ENCODE assay signal across 8 mouse cellular contexts in genomic region chr11:96311520-96312417, GRCm38 (mm10). TPM values are rescaled to one million over a fixed set of nuclear protein-coding genes. Genes with fewer than 3 reads are reported as not detected.
DNase-seq lines count a peak whose midpoint lies in the region; TF ChIP-seq lines count a peak whose summit lies in the region.

No protein-coding gene starts in this region.

- WGBS in heart, embryonic 10.5 days, result 2% methylated on average over 31 of the region's 31 CpGs

- peaks cover 28% of the 10 kb centered on the region for H3K4me1 ChIP-seq in heart, embryonic 10.5 days

- peak overlapping the region; percentile 56; the same call in 1 of the 2 replicates for H3K27ac ChIP-seq in heart, embryonic 10.5 days

- peak overlapping the region; percentile 47 for H3K4me3 ChIP-seq in heart, embryonic 10.5 days

- peaks cover 100% of the 10 kb centered on the region for H3K27me3 ChIP-seq in heart, embryonic 10.5 days (ENCODE audit: insufficient read depth, poor library complexity, severe bottlenecking)

- DNase-seq in heart, adult 11 months, result peak; percentile 95
- DNase-seq in heart, postnatal 25 days (ENCODE audit: low spot score), result no peak
- peak; percentile 82 for DNase-seq in brain, embryonic 14.5 days (ENCODE audit: low read depth)
- DNase-seq in heart, embryonic 10.5 days (ENCODE audit: low spot score), result peak; percentile 85
- peak; percentile 90 for DNase-seq in kidney, adult 9 months
- DNase-seq in lung, postnatal 10 days, result peak; percentile 90
- DNase-seq in retina, postnatal 7 days (ENCODE audit: low read depth, low spot score), result peak; percentile 36
- no peak for DNase-seq in frontal cortex, adult 2 months (ENCODE audit: extremely low spot score in 1 of 2, low spot score in 1 of 2)

- no peak for TF ChIP-seq POLR2A in brain, embryonic 14.5 days (IDR thresholded peaks at IDR 0.05; ENCODE audit: borderline replicate concordance, extremely low read depth, insufficient read depth, insufficient read length, poor library complexity, severe bottlenecking)

- intact Hi-C loops in heart, postnatal 25 days (cut with DNase I), result no loop called here

- no peaks in the 10 kb centered on the region for H3K9me3 ChIP-seq in heart, embryonic 10.5 days

- no peaks in the 10 kb centered on the region for H3K36me3 ChIP-seq in heart, embryonic 10.5 days

- TF ChIP-seq CTCF in brain, embryonic 14.5 days (IDR thresholded peaks at IDR 0.05; ENCODE audit: borderline replicate concordance, extremely low read depth, insufficient read depth, insufficient read length), result peak; percentile 85

RNA-seq across cellular contexts. Expression of gene Hoxb4, which starts 6.3 kb away (rescaled TPM):
- under 1 TPM; 0.57 to 0.59 TPM for total RNA-seq in heart, postnatal 25 days (2021)
- 0.72 and 6.6 TPM in 2 replicates for polyA plus RNA-seq in brain, embryonic 14.5 days (2012; rRNA removed)
- polyA plus RNA-seq in heart, embryonic 10.5 days (2016; fragmentation: Nextera tagmentation; extraction: Ambion mirVana), result 0.31 and 2.0 TPM in 2 replicates
- polyA plus RNA-seq in frontal cortex, adult 2 months (2012; rRNA removed), result 0.04 TPM in 1 of 2 replicates, not detected in the other

RNA-seq across cellular contexts. Expression of gene Hoxb5, which starts 8.6 kb away (rescaled TPM):
- under 1 TPM; 0.10 to 0.14 TPM for total RNA-seq in heart, postnatal 25 days (2021)
- 3.3 and 43.9 TPM in 2 replicates for polyA plus RNA-seq in brain, embryonic 14.5 days (2012; rRNA removed)
- polyA plus RNA-seq in heart, embryonic 10.5 days (2016; fragmentation: Nextera tagmentation; extraction: Ambion mirVana), result 1.0 and 5.2 TPM in 2 replicates
- 0.11 TPM in 1 of 2 replicates, not detected in the other for polyA plus RNA-seq in frontal cortex, adult 2 months (2012; rRNA removed)

RNA-seq across cellular contexts. Expression of gene Hoxb3, which starts 11.4 kb away (rescaled TPM):
- under 1 TPM; 0.36 to 0.45 TPM for total RNA-seq in heart, postnatal 25 days (2021)
- polyA plus RNA-seq in brain, embryonic 14.5 days (2012; rRNA removed), result 4.6 and 41.7 TPM in 2 replicates
- polyA plus RNA-seq in heart, embryonic 10.5 days (2016; fragmentation: Nextera tagmentation; extraction: Ambion mirVana), result 0.42 and 1.8 TPM in 2 replicates
- not detected in 2 replicates for polyA plus RNA-seq in frontal cortex, adult 2 months (2012; rRNA removed)

RNA-seq across cellular contexts. Expression of gene Hoxb6, which starts 19.5 kb away (rescaled TPM):
- not detected for total RNA-seq in heart, postnatal 25 days (2021)
- polyA plus RNA-seq in brain, embryonic 14.5 days (2012; rRNA removed), result 0.68 and 14.3 TPM in 2 replicates
- polyA plus RNA-seq in heart, embryonic 10.5 days (2016; fragmentation: Nextera tagmentation; extraction: Ambion mirVana), result 0.42 and 2.2 TPM in 2 replicates
- polyA plus RNA-seq in frontal cortex, adult 2 months (2012; rRNA removed), result not detected in 2 replicates

RNA-seq across cellular contexts. Expression of gene Hoxb7, which starts 25.3 kb away (rescaled TPM):
- total RNA-seq in heart, postnatal 25 days (2021), result not detected
- polyA plus RNA-seq in brain, embryonic 14.5 days (2012; rRNA removed), result 0.11 and 2.4 TPM in 2 replicates
- polyA plus RNA-seq in heart, embryonic 10.5 days (2016; fragmentation: Nextera tagmentation; extraction: Ambion mirVana), result 0.11 and 1.3 TPM in 2 replicates
- not detected in 2 replicates for polyA plus RNA-seq in frontal cortex, adult 2 months (2012; rRNA removed)

Comparison
In these comparisons a context has a peak if more than half of its experiments do, and no peak if none do; other contexts are left out.
1. DNase-seq: peak in heart, adult 11 months (single experiment), brain, embryonic 14.5 days (single experiment), heart, embryonic 10.5 days (single experiment), kidney, adult 9 months (single experiment), lung, postnatal 10 days (single experiment) and retina, postnatal 7 days (single experiment); none in heart, postnatal 25 days (single experiment) and frontal cortex, adult 2 months (0 of 2).